Mouse (Mus musculus) frontal cortex, adult 2 months (tissue): ENCODE measurements around the gene Ccdc154. TPM values are rescaled to one million over a fixed set of nuclear protein-coding genes. Genes with fewer than 3 reads are reported as not detected.
A peak's percentile ranks its signal among the peaks of the same experiment; 100 is the strongest.

Experiments used
- DNase-seq, 2 experiments: peaks; one replicate each; pipeline ENCODE4 v3.0.0; 2022; ENCODE audit warnings: low spot score in 1 of 2; ENCODE audit errors: extremely low spot score in 1 of 2
- polyA plus RNA-seq: library from polyadenylated mRNA; depleted of rRNA; stranded (reverse); fragments of >200 nt; gene quantifications from 2 replicates; pipeline ENCODE4 v1.2.3, GENCODE M21; 2012; rRNA removed

The Ccdc154 gene
- polyA plus RNA-seq, 1 experiment, result 0.04 TPM

GRCm38 (mm10) chr17:25183232-25183631 is 21.0 kb downstream of the Ccdc154 start:
- DNase-seq, result no peak

GRCm38 (mm10) chr17:25184129-25184691 is 21.9 kb downstream of the Ccdc154 start, which contains the start of gene BC003965:
Gene BC003965, plus strand, starts transcription at chr17:25184554.
- peak; percentile 96 to 100 for DNase-seq

- no peak for DNase-seq
These were observed 22.7 kb downstream of the Ccdc154 start for GRCm38 (mm10) chr17:25184961-25185360.

DNA sequence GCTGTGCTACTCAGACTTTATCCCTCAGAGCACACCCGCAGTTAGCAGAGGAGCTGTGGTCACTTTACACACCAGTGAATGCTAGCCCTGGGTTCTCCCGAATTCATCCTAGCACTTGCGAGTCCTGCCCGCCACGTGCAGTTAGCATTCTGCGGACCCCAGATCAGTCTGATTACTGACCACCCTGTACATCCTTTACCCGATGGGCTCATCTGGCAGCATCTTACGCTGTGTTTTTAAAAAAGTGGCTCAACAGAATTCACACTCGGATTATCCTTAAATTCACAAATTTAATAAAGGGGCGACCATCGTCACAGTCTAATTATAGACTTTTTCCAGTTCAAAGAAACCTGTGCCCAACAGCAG is 25.5 kb downstream of the Ccdc154 start:
- no peak for DNase-seq

DNA sequence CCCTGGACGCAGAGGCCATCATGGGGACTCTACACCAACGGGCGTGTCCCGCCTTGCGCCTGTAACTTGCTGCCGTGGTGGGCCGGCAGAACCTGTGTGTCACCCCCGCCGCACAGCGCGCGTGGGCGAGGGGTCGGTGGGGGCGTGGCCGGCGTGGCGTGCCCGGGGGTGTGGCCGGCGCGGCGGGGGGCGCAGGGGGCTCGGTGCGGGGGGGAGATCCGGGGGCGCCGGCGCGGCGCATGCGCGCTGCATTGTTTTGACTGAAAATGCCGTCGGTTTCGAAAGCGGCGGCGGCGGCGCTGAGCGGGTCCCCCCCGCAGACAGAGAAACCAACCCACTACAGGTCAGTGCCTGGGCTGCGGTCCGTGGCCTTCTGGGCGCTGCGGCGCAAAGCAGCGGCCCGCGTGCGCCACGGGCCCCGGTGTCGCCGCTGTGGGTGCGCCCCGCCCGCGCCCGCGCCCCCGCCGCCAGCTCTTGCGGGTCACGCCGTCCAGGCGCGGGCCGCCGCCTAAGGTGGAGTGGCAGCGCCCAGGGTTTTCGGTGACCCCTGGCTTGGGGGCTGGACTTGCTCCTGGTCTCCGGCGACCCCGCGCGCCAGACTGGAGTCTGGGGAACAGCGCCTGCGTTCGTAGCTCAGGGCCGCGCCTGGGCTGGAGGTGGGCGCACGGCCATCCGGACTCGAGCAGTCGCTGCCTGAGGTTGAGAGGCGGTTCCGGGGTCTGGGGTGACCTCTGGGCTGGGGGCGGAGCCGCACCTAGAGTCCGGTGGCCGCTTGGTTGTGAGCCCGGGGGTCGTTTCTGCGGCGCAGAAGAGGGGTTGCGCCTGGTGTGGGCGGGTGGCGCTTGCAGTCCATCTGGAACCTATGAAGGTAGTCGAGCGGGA is 26.1 kb downstream of the Ccdc154 start, which contains the start of gene Unkl:
Unkl (plus strand) TSS at position 248 of the 882 bp plus-strand sequence.
- DNase-seq, result peak in 1 of 2 experiments; percentile 67

- no peak for DNase-seq
These were observed 26.8 kb downstream of the Ccdc154 start for GRCm38 (mm10) chr17:25189091-25189490.

GRCm38 (mm10) chr17:25202401-25202800 is 40.1 kb downstream of the Ccdc154 start:
- no peak for DNase-seq

DNA sequence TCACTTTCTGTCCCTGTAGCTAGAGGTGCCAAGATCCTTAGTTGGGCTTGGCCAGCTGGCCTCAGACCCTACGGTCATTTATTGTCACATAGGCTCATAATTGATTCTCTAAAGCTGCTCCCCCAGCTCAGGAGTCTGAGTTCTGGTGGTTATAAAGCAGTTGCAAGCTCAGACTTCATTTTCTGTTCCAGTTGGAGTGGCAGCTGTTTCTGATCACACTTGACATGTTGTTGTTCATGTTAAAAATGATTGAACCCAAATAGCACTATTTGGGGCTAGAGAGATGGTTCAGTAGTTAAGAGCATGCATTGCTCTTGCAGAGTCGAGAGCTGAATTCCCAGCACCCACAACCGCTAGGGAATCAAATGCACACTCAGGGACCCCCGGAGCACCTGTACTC is 47.7 kb downstream of the Ccdc154 start:
- DNase-seq, result no peak

GRCm38 (mm10) chr17:25210680-25211466 is 48.6 kb downstream of the Ccdc154 start:
- no peak for DNase-seq

- peak in 1 of 2 experiments; percentile 45 for DNase-seq
These were observed 49.4 kb downstream of the Ccdc154 start for GRCm38 (mm10) chr17:25211705-25212104.

- no peak for DNase-seq
These were observed 53.2 kb downstream of the Ccdc154 start for GRCm38 (mm10) chr17:25215431-25215830.

- no peak for DNase-seq
These were observed 56.7 kb downstream of the Ccdc154 start for GRCm38 (mm10) chr17:25218967-25219366.

GRCm38 (mm10) chr17:25219492-25220295 is 57.4 kb downstream of the Ccdc154 start:
- DNase-seq, result no peak

GRCm38 (mm10) chr17:25220746-25221145 is 58.5 kb downstream of the Ccdc154 start:
- DNase-seq, result no peak

Other genes with a start within 250 kb of the Ccdc154 start
- gene Mapk8ip3, start 225.5 kb upstream of the Ccdc154 start, polyA plus RNA-seq, result 325 and 357 TPM in 2 replicates
- gene Jpt2, start 201.8 kb upstream of the Ccdc154 start, polyA plus RNA-seq, result 4.6 and 6.3 TPM in 2 replicates
- 21.5 and 22.2 TPM in 2 replicates for gene Cramp1l, start 146.7 kb upstream of the Ccdc154 start, polyA plus RNA-seq
- 19.0 and 23.6 TPM in 2 replicates for gene Ift140, start 146.4 kb upstream of the Ccdc154 start, polyA plus RNA-seq
- gene Tmem204, start 78.9 kb upstream of the Ccdc154 start, polyA plus RNA-seq, result 16.2 and 16.3 TPM in 2 replicates
- gene Telo2, start 46.5 kb upstream of the Ccdc154 start, polyA plus RNA-seq, result 19.0 and 27.2 TPM in 2 replicates
- 0.08 and 0.16 TPM in 2 replicates for gene Ptx4, start 41.7 kb upstream of the Ccdc154 start, polyA plus RNA-seq
- 45.6 and 51.4 TPM in 2 replicates for gene Clcn7, start 29.1 kb upstream of the Ccdc154 start, polyA plus RNA-seq
- not detected in 2 replicates for gene Gm38655, start 13.0 kb downstream of the Ccdc154 start, polyA plus RNA-seq
- 21.9 and 23.4 TPM in 2 replicates for gene BC003965, start 22.1 kb downstream of the Ccdc154 start, polyA plus RNA-seq
- 41.1 and 42.1 TPM in 2 replicates for gene Unkl, start 25.9 kb downstream of the Ccdc154 start, polyA plus RNA-seq
- gene Gnptg, start 77.7 kb downstream of the Ccdc154 start, polyA plus RNA-seq, result 126 and 128 TPM in 2 replicates
- gene Tsr3, start 77.7 kb downstream of the Ccdc154 start, polyA plus RNA-seq, result 33.9 and 41.4 TPM in 2 replicates
- 12.5 and 18.6 TPM in 2 replicates for gene Baiap3, start 93.9 kb downstream of the Ccdc154 start, polyA plus RNA-seq
- 265 and 295 TPM in 2 replicates for gene Ube2i, start 112.2 kb downstream of the Ccdc154 start, polyA plus RNA-seq
- gene Prss34, start 135.9 kb downstream of the Ccdc154 start, polyA plus RNA-seq, result not detected in 2 replicates
- not detected in 2 replicates for gene Prss28, start 146.2 kb downstream of the Ccdc154 start, polyA plus RNA-seq
- gene Prss29, start 156.2 kb downstream of the Ccdc154 start, polyA plus RNA-seq, result not detected in 2 replicates
- gene Tpsab1, start 183.1 kb downstream of the Ccdc154 start, polyA plus RNA-seq, result not detected in 2 replicates
- not detected in 2 replicates for gene Tpsb2, start 203.8 kb downstream of the Ccdc154 start, polyA plus RNA-seq
- gene Tpsg1, start 206.8 kb downstream of the Ccdc154 start, polyA plus RNA-seq, result not detected in 2 replicates